Mouse (Mus musculus) Patski (cell line): ENCODE measurements at regions not wholly inside any gene's neighbourhood (a gene's known extent, or its start where the extent isn't known, plus 50 kb on each side); places are given as distances from the start of the nearest gene placed in this dataset.

ENCODE experiments used
- ATAC-seq: fragments of 100-300 bp; one replicate; pipeline ENCODE4 v1.8.0; 2021
- CTCF ChIA-PET: fragments of 350-600 bp; sonication (Branson Sonifier 250); formaldehyde crosslinking; loops from one replicate; lab custom pipeline; 2022; ENCODE audit warnings: inconsistent platforms; lab: Charles Lee
- POLR2A ChIA-PET: fragments of 350-600 bp; sonication (Branson Sonifier 250); formaldehyde crosslinking; loops from one replicate; lab custom pipeline; 2022; ENCODE audit warnings: antibody characterized with exemption, inconsistent platforms; lab: Charles Lee
- DNase-seq: peaks from one replicate; pipeline ENCODE4 v3.0.0-alpha.2; 2011; ENCODE audit warnings: low read depth, low spot score
- H3K27me3 ChIP-seq: fragments of 371-371 bp; one replicate; pipeline ENCODE4 v1.5.1; 2021
- CTCF ChIP-seq: fragments of 100-300 bp; IDR thresholded peaks from one replicate; pipeline ENCODE4 v1.5.1; 2021
- in situ Hi-C: fragments of 300-500 bp; cut with MboI; formaldehyde crosslinking; loops from 3 replicates; pipeline ENCODE4 v1.11.1; 2018; ENCODE audit warnings: low pct_unique_long_range_greater_than_20kb, mixed read lengths

DNA sequence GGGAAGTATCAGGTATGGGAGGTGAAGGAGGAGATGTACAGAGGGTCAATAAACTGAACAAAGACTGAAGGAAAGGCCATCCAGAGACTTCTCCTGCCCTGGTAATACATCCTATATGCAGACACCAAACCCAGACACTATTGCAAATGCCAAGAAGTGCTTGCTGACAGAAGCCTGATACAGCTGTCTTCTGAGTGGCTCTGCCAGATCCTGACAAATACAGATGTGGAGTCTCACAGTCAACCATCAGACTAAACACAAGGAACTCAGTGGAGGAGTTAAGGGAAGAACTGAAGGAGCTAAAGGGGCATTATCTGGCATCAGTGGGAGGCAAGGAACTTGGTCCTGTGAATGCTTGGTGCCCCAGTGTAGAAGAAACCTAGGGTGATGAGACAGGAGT, 557.1 kb downstream of the Speer2 start:
- DNase-seq (no peak), ATAC-seq (no peak)
- H3K27me3 ChIP-seq: no peaks in the 10 kb centered on the region
- ChIA-PET CTCF (no interaction called here), POLR2A (interaction anchor here (0.6 kb wide), 1 partner anchor 8 kb away, joined by 3 read pairs; no protein-coding TSS in a partner anchor)
- TF ChIP-seq CTCF: no peak
- in situ Hi-C loops: no loop called here

DNA sequence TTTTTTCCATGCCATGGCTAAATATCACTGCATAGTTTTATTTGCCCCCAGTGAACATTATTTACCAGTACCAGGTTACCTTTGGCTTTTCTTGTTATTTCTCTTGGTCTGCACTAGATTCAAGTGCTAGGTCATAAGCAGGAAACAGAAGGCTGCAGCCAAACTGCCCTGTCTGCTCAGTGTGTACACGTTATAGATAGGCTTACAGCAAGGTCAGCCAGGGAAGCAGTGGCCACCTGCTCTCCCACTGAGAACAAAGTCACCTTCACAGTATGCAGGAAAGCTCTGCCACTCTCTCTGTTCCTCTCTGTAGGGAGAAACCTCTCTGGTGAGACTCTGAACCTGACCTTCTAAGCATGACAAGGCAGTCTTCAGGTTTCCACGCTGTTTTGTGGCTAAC, 561.0 kb downstream of the Speer2 start:
- no peak for ATAC-seq
- no peak for TF ChIP-seq CTCF
- no peaks in the 10 kb centered on the region for H3K27me3 ChIP-seq
- no peak for DNase-seq
- in situ Hi-C loops: no loop called here
- ChIA-PET CTCF (no interaction called here), POLR2A (no interaction called here)
